8 mouse cellular contexts compared by ENCODE assay signal in genomic region chr2:167679902-167680430, GRCm38 (mm10). TPM values are rescaled to one million over a fixed set of nuclear protein-coding genes. Genes with fewer than 3 reads are reported as not detected.
DNase-seq lines count a peak whose midpoint lies in the region; ATAC-seq lines count a peak whose summit lies in the region.

No protein-coding gene starts in this region.

- no peak overlapping the region for H3K4me2 ChIP-seq in forebrain, embryonic 15.5 days (replicated peaks)

- H3K4me3 ChIP-seq in forebrain, embryonic 15.5 days = no peak overlapping the region

- no peak overlapping the region for H3K9ac ChIP-seq in forebrain, embryonic 15.5 days (replicated peaks)

- peak; percentile 78 for ATAC-seq in forebrain, embryonic 15.5 days (replicated peaks)
- ATAC-seq in hematopoietic stem cell, adult 5-6 weeks (replicated peaks in 1 of 2; ENCODE audit: insufficient read depth in 1 of 2, low FRiP score in 2 of 2, low TSS enrichment in 1 of 2, low read depth in 1 of 2, poor library complexity in 2 of 2, severe bottlenecking in 2 of 2) = peak; percentile 86 to 88

- DNase-seq in MN1 (ENCODE audit: low spot score) = peak; percentile 83
- DNase-seq in cerebellum, adult 11 months = peak; percentile 64
- DNase-seq in layer of hippocampus, postnatal 10 days (ENCODE audit: low spot score in 2 of 2) = peak; percentile 90 to 91
- peak; percentile 89 for DNase-seq in lung, postnatal 14 days
- DNase-seq in retina, postnatal 1 day = peak; percentile 87
- DNase-seq in urinary bladder, postnatal 25 days (ENCODE audit: low spot score) = peak; percentile 84

- no peaks in the 10 kb centered on the region for H3K36me3 ChIP-seq in forebrain, embryonic 15.5 days

- no peaks in the 10 kb centered on the region for H3K4me1 ChIP-seq in forebrain, embryonic 15.5 days

- H3K27me3 ChIP-seq in forebrain, embryonic 15.5 days = no peaks in the 10 kb centered on the region

- H3K27ac ChIP-seq in forebrain, embryonic 15.5 days (replicated peaks) = no peak overlapping the region

- WGBS in forebrain, embryonic 15.5 days = 4% methylated on average over 13 of the region's 13 CpGs

- no peaks in the 10 kb centered on the region for H3K9me3 ChIP-seq in forebrain, embryonic 15.5 days

RNA-seq across cellular contexts. Expression of gene Cebpb, which starts 8.7 kb away (rescaled TPM):
- 1.6 and 1.8 TPM in 2 replicates for polyA plus RNA-seq in forebrain, embryonic 15.5 days (2015; fragmentation: Nextera tagmentation; extraction: Ambion mirVana)
- total RNA-seq in hematopoietic stem cell, adult 5-6 weeks (2017) = 15.5 and 20.1 TPM in 2 replicates
- total RNA-seq in layer of hippocampus, postnatal 10 days (2021) = 10 to 100 TPM; 12.2 to 13.6 TPM

RNA-seq across cellular contexts. Expression of gene Tmem189, which starts 9.7 kb away (rescaled TPM):
- polyA plus RNA-seq in forebrain, embryonic 15.5 days (2015; fragmentation: Nextera tagmentation; extraction: Ambion mirVana) = 30.1 and 31.5 TPM in 2 replicates
- 22.6 and 32.3 TPM in 2 replicates for total RNA-seq in hematopoietic stem cell, adult 5-6 weeks (2017)
- 10 to 100 TPM; 55.6 to 55.9 TPM for total RNA-seq in layer of hippocampus, postnatal 10 days (2021)

RNA-seq across cellular contexts. Expression of gene Gm20431, which starts 18.7 kb away (rescaled TPM):
- polyA plus RNA-seq in forebrain, embryonic 15.5 days (2015; fragmentation: Nextera tagmentation; extraction: Ambion mirVana) = 8.6 and 12.3 TPM in 2 replicates
- not detected in 2 replicates for total RNA-seq in hematopoietic stem cell, adult 5-6 weeks (2017)
- total RNA-seq in layer of hippocampus, postnatal 10 days (2021) = 10 to 100 TPM; 36.8 to 45.2 TPM

RNA-seq across cellular contexts. Expression of gene Ube2v1, which starts 48.1 kb away (rescaled TPM):
- 267 and 269 TPM in 2 replicates for polyA plus RNA-seq in forebrain, embryonic 15.5 days (2015; fragmentation: Nextera tagmentation; extraction: Ambion mirVana)
- total RNA-seq in hematopoietic stem cell, adult 5-6 weeks (2017) = 44.9 and 64.5 TPM in 2 replicates
- total RNA-seq in layer of hippocampus, postnatal 10 days (2021) = 100 to 1,000 TPM; 236 to 257 TPM

Comparison
In these comparisons a context has a peak if more than half of its experiments do, and no peak if none do; other contexts are left out.
1. RNA of gene Gm20431, which starts 18.7 kb away (total RNA-seq): 36.8 to 45.2 TPM in layer of hippocampus, postnatal 10 days; not detected in hematopoietic stem cell, adult 5-6 weeks; every median in the first group is over 10 times any median in the second.
2. Peak in every context shown above with its lines, with median percentiles within 50 percentile points of each other: DNase-seq.